Mouse (Mus musculus) embryo, embryonic 11 days (tissue): ENCODE results near the gene Nlgn1.
A peak's percentile ranks its signal among the peaks of the same experiment; 100 is the strongest.

Experiments
- DNase-seq: peaks from one replicate; pipeline ENCODE4 v3.0.0-alpha.2; 2015

Nlgn1 gene

DNA sequence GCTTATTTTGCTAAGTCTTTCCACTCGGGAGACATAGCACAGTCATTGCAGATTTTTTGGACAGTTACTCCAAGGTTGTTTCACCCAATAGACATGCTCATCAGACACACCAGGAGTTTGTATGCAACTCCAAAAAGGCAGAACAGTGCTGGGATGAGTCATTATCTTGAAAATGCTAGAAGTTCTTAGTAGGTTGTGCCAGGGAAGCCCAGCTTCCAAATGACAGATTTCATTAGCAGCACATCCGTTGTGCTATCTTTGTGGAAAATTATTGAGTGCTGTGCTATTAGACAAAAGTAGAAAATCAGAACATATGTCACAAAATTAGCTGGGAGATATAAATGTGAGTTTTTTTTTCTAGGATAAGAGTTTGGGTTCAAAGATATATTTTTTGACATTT lies 137.3 kb downstream of the Nlgn1 start:
- no peak for DNase-seq

DNA sequence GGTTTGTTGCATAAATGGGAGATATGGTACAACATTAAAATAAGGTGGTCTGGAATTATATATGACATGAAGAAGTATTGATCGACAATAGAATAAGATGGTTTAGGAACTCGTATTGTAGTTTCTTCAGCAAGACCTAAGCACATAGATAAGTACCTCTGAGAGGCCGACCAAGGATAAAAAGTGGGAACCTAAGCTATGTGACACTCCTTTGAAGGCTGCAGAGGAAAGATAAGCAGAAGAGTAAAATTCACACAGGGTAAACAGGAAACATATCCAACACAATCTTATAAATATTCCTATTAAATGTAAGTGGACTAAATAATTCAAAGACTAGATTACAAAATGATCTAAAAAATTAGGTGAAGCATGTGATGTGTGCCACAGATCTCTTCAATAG lies 151.2 kb downstream of the Nlgn1 start:
- DNase-seq, result no peak

DNA sequence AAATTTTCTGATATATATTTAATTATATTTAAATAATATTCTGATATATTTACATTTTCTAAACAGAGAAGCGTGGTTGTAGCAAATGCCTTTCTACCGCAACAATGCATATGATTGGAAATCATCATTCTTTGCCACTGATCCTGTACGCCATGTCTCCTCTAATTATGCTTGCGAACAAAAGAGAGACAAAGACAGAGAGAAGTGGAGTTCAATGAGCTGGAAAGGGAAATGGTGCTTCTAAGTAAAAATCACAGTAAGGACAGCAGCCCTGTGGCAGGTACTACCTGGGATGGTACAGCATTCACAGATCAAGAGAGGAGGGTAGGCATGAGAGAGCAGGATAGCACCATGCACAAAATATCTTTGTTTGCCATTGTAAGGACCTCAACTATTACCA lies 156.9 kb downstream of the Nlgn1 start:
- no peak for DNase-seq

DNA sequence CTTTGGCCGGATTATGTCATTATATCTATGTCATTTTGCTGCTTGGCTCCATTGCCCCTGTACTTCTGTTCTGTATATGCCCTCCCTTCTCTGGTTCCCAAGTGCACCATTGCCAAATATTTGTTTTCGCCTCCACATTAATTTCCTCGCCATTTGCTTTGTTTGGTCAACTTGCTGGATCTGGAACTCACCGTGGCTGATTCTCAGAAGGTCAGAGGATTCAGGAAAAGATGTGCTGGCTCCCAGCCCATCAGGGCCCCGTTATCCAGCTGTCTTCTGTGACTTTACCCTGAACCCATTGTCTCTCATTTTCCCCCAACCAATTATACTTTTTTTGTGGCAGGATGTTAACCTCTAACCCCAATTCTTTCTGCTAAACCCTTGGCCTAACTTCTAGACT lies 158.0 kb downstream of the Nlgn1 start:
- no peak for DNase-seq

DNA sequence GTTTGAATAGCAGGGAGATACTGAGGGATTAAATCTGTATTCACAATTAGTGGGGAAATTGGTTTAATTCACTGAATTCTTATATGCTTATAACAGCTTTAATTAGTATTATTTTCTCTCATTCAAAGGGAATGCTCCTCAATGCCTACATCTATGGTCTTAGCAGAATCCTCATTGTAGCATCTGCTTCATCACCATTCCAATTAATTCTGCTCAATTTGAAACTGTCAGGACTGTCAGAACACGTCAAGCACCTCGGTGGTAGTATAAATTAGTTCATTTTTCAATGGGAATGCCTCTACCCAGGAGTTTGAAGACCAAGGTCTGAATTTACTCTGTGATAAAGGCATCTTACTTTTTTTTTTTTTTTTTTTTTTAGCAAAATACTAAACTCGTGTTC lies 158.6 kb downstream of the Nlgn1 start:
- DNase-seq, result no peak

DNA sequence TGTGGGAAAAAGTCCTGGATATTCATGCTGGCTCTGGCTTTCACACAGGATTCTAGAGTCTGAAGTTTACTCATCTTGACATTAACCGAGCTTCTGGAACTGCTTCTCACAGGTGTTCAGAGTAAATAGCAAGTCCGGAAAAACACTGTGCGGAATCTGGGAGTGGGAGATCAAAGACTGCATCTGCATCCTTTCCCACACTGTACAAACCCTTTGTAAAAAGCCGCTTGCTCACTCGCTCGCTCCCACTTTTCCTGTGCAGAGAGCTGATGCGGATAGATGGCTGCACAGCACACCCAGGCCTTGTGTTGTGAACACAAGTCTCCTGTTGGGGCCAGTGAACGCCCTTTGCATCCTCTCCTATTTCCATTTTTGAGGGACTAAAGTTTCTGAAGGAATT lies 165.5 kb downstream of the Nlgn1 start:
- DNase-seq, result no peak

DNA sequence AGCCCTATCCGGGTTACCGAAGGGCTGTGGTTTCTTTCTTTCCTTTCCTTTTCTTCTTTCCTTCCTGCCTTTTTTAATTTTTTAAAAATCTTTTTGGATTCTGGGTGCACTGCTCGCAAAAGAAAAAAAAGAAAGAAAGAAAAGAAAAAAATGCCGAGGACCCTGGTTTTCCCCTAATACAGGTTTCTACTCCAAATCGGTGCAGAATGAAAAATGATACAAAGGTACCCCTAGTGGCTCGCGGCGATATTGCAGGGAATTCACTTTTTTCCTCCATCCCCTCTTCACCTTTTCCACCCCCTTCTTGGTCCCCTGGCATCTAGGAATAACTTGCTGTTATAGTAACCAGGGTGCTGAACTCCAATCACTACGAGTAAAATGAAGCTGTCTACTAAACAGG lies 178.5 kb downstream of the Nlgn1 start:
- peak; percentile 77 for DNase-seq

DNA sequence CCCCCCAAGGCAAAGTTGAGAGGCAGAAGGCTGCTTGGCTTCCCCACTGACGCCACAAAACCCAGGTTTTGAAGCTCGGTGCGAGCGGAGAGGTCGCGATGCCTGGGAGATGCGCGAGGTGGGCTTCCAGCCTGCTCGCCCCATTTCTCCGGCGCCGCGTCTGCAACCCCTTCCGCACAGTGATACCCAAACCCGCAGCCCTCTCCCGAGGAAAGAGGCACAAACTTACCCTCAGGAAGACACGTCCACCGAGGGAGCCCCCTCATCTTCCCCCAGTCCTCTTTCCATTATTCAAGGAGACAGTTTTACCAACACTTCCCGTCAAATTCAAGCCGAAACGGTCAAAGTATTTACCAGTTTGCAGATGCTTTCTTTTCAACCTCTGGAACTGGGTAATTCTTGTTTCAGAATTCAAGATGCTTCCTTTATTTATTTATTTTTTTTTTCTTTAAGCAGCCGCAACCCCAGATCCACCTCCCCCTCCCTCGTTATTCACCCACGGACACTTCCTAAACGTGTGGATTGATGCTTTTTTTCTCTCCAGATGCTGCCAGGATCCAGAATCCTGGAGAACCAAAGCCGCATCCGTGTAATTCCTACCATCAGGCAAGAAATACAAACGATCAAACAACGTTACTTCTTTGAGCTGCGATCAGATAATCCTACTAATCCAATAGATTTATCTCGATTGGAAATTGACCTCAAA lies 179.1 kb downstream of the Nlgn1 start:
- DNase-seq, result peak; percentile 62

DNA sequence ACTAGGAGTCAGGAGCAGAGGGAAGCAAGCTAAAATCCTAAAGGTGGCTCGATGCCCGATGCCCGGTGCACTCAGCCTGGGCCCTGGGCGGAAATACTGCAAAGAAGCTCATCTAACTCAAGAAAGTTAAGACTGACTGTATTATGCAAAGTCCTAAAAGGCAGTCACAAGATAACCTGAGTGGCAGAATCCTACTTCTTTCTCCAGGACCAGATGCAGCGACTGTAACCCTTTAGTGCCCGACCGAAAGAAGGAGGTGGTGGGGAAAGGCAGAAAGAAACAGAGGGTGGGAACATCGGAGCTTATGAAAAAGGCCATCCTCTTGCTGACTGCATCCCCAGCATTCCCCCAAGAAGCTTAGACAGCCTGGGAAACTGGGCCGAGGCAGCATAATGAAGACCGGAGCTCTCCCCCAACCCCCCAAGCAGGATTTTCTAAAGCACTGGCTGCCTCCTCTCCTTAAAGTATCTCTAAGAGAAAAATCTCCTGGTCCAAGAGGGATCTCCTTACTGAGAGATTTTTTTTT lies 179.7 kb downstream of the Nlgn1 start:
- peak; percentile 45 for DNase-seq

DNA sequence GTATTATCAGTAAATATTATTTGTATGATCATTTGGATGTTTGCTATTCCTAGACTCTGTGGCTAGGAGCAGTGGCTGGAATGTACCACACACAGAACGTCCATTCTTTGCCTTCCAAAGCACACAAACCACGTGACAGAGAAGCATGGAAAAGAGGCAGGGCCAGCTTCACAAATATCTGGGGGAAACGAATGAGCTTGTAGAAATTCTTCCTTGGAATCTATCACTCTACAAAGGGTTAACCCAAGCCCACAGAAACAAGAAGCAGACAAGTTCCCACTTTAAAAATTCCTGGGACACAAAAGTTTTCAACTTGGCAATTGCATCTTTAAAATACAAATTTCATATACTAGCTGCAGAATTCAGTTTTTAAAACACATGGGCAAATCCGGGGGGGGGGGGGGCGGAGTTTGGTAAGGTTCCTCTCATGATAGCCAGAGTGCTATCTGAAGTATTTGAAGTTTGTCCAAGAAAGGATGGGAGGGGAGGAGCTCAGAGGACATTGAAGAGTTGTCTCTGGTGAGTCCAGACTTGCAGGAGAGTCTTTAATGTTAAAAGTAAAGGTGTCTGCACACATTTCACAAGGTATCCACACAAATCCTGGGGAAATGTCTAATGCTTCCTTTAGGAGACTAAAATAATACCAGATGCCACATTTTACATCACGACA lies 180.8 kb downstream of the Nlgn1 start:
- DNase-seq, result peak; percentile 11

DNA sequence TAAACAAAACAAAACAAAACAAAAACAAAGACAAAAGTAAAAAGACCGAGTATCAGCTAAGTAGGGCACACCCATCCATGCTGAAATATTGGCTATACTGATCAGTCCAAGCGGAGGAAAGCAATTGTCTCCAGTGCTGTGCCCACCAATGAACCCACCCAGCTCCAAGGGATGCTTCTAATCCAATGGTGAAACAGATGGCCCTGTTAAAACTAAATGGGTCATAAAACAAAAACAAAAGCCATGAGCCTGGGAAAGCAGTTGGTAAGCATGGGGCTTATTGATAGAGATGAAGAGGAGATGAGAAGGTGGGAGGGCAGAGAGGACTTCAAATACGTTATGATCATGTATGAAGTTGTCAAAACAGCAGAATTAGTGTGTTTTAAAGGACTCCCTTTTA lies 186.1 kb downstream of the Nlgn1 start:
- DNase-seq, result no peak

DNA sequence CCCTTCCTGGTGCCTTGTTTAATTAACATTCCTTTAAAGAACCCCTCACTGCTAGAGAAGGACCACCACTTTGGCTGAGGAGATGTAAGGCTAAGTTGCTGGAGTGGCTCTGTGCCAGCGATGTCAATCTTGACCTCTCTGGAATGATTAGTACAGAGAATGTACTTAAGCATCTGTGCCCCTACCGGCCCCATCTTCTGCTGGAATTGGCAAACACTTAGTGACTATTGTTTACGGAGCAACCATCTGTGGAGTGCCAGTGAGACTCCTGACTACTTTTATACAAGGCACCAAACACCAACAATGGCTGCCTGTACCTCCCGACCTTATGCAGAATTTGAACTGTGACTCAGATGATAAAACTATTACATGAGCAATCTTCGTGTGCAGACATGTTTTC lies 186.8 kb downstream of the Nlgn1 start:
- DNase-seq, result no peak

DNA sequence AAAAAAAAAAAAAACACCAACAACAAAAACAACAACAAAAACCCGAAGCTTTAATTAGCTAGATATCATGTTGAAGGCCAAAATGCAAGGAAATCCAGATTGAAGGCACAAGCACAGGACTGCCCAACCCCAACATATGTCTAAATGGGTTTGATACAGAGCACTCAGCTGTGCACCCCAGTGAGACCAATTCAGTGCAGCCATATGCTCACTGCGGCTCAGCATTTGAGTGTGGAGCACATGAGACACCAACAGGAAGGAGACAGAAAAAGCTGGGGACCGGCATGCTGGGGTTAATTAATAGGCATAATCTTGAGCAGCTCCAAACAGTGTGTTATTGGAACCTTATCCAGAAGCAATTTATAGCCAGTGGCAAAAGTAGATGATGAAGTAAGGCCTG lies 190.7 kb downstream of the Nlgn1 start:
- no peak for DNase-seq

DNA sequence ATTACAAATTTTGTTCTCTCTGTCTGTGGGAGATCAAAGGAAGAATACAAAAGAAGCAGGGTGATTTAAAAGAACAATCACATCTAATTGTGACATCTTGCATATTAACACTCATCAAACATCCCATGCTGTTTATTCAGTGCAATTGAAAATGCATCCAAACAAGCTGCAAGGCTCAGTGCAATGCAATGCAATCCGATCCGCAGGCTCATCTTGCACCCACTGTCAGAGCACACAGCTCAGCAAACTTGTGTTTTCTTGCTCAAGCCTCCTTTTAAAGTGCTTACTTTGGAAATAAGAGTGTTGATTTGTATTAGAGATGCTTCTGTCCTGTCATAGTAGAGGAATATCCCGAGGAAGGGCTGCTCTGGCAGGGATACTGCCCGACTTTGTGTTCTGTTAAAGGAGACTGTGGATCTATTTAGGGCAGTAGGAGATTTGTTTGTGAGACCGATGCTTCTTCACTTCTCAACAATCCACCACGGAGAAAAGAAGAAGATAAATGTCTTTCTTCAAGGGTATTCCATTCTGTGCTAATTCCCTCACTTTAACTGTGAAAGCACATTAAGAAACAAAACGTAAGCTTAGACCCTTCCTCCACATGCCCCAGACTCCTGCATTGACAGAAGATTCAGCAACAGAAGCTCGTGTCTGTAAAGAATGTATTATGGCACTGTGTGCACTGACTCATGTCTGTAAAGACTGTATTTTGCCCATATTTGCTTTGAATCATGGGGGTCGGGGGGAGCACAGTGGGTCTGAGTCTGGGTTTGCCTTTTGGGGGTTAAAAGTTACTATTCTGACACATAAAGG lies 197.2 kb downstream of the Nlgn1 start:
- no peak for DNase-seq

DNA sequence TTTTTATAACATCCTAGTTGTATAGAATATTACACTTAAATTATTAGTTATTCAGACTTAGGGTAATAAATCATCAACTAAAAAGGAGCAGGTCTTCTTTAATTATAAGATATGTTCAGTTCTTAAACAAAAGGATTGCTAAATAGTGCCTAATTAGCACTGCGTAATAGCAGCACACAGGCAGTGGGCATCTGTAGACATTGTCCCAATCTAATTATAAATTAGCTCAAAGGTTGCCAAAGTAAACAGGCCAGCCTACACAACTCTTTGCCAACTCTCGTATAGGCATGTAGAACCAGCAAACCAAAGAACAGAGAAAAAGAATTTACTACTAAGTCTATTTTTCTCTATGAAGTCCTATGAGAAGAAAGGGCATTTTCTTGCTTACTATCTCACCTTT lies 201.3 kb downstream of the Nlgn1 start:
- no peak for DNase-seq

DNA sequence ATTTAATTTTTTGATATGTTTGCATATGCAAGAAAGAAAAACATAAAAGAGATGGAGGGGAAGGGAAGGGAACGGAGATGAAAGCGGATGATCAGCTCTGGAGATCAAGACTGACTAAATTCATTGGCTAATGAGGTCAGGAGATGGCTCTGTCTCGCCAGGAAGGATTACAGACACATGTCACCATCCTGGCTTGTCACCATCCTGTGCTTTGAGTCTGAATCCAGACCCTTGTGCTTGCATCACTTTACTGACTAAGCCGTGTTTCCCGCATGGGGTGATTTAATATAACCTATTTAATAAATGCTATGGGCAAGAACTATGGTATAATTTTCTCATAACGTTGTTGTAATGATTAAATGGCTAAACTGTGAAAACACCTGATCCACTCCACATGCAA lies 202.8 kb downstream of the Nlgn1 start:
- no peak for DNase-seq

DNA sequence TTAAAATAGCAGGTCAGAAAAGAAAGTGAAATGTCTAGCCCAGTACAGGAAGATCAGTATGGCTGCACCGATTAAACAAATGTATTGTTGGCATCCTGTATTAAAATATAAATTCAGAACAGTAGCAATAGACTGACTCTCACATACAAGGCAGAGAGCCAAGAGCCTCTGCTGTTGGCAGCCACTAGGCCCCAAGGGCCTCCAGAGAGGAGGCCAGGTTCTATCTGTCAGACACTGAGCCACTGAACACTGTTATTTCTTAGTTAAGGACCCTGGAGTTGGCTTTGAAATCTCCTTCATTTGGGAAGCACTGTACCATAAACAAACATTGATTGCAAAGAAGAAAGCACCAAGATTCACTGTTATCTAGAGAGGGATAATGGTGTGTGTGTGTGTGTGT lies 215.2 kb downstream of the Nlgn1 start:
- no peak for DNase-seq

DNA sequence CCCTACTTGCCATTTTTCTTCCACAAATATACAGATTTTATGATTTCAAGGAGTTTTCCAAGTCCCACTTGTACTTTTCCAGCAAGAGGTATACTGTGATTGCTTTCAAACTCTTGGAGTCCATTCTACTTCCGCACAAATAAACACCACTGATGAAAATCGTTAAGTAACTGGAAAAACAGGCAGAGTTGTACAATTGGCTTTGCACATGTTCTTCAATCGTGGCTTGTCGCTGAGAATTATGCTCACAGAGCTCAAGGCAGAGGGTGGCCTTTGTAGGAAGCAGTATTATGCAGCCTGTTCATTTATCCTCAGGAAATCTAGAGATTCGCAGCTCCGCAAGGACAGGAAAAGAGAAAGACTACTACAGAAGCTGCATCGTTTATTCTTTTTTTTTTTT lies 225.9 kb downstream of the Nlgn1 start:
- DNase-seq, result no peak

DNA sequence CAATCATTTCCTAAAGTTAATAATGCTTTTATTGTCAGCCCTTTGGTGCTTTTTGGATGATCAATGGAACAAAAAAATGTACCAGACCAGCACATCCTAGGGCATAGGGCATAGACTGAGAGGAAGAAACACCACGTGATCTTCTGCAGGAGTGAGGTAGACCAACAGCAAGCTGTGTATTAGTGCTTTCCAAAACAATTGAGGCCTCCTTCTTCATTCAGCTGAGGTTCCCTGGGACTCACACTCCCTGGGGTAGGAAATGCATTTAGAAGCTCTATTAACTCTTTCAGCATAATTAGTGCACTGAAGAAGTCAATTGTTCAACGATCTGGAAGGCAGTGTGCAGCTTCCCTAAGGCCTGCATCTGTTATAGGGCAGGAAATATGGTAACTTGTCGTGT lies 226.7 kb downstream of the Nlgn1 start:
- no peak for DNase-seq

DNA sequence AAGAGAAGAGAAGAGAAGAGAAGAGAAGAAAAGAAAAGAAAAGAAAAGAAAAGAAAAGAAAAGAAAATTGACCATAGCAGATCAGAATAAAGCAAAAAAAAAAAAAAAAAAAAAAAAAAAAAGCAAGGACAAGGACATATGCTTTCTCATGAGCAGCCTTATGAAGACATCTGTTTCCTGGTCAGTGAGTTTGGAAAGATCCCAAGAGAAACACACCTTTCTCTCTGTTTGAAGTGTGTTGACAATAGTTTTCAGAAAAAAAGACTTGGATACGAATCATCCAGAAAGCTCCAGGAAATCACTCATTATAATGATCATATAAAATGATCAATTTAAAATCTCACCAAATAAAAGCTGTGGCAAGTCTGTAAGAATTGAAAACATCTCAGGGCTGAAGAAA lies 230.0 kb downstream of the Nlgn1 start:
- no peak for DNase-seq

DNA sequence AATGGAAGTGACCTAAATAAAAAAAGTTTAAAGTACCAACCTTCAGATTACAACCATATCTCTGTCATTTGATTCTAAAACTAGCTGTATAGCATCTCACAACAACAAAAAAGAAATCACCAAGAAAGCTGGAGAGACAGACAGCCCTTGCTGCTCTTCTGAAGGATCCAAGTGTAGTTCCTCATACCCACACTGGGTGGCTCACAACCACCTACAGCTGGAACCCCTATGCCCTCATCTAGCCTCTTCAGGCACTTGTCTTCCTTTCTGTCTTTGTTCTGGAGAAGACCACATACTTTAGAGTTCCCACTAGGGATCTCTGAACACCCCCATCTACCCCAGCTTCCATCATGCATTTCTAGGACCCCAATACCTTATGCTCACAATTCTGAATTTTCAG lies 236.7 kb downstream of the Nlgn1 start:
- peak; percentile 26 for DNase-seq

DNA sequence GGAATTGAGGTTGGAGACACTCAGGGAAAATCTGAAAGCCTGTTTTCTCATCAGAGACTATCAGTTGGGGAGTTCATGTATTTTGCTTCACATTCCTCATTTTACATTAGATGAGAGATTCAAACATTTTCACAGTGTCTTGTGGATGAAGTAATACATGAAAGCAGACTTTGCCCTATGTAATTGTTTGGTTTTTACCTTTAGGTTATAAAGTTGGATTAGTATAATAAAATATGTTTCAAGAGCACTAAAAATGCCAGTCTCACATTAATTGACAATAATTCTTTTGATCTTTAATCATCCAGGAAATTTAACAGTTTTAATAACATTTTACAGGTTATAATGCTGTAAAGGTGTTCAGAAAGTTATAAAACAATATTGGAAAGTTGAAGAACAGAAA lies 262.9 kb downstream of the Nlgn1 start:
- DNase-seq, result no peak

DNA sequence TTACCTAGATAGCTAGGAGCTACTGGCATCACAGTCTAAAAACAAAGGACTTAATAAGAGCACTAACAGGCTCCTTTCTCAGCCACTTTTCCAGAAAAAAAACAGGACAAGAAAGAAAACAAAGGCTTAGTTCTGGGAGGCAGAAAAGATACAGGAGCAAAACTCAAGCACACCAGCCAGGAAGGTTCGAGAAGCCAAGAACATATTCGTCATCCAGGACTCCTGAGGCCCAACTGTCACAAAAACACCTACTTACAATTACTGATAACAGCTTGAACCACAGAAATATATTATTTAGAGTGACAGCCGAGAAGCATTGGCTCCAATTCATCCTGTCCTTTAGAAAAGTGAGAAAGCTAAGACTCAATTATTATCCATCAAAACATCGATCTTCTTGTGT lies 281.5 kb downstream of the Nlgn1 start:
- no peak for DNase-seq

DNA sequence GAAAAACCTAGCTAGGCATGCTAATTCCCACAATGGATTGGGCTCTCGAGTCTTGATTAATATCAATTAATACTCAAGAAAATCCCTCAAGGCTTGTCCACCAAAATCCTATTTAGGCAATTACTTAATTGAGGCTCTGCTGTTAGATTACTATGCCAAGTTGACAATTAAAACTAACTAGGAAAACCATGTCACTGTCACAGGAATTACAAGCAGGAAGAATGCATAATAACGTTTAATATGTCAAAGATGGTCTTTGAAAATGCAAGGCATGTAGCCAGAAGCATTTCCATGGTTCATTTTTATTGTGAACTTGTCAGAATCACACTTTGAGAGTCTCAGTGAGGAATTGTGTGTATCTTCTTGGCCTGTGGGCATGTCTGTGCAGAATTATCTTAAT lies 289.3 kb downstream of the Nlgn1 start:
- no peak for DNase-seq
